ENCODE assay signal across 8 mouse cellular contexts in genomic region chr7:109518838-109519696, GRCm38 (mm10). TPM values are rescaled to one million over a fixed set of nuclear protein-coding genes. Genes with fewer than 3 reads are reported as not detected.
A peak's percentile ranks its signal among the peaks of the same experiment; 100 is the strongest.
DNase-seq lines count a peak whose midpoint lies in the region; ATAC-seq and TF ChIP-seq lines count a peak whose summit lies in the region.

Gene Rpl27a, plus strand, starts transcription at chr7:109519147.

- H3K9me3 ChIP-seq in embryonic facial prominence, embryonic 13.5 days: no peaks in the 10 kb centered on the region
- H3K9me3 ChIP-seq in limb, embryonic 12.5 days: no peaks in the 10 kb centered on the region
- no peaks in the 10 kb centered on the region for H3K9me3 ChIP-seq in midbrain, embryonic 15.5 days

- H3K4me1 ChIP-seq in embryonic facial prominence, embryonic 13.5 days: peaks cover 32% of the 10 kb centered on the region
- peaks cover 9% of the 10 kb centered on the region; the same call in 1 of the 2 replicates for H3K4me1 ChIP-seq in kidney, adult 2 months (ENCODE audit: control insufficient read depth, insufficient read depth, low read length)
- peaks cover 16% of the 10 kb centered on the region for H3K4me1 ChIP-seq in limb, embryonic 12.5 days (replicated peaks)
- peaks cover 27% of the 10 kb centered on the region for H3K4me1 ChIP-seq in midbrain, embryonic 15.5 days
- H3K4me1 ChIP-seq in spleen, adult 2 months (ENCODE audit: control insufficient read depth, insufficient read depth, insufficient read length): no peaks in the 10 kb centered on the region; the same call in 1 of the 2 replicates

- 0 out of 2 replicates have a peak, but pooled peaks have one; percentile 3 for TF ChIP-seq CTCF in kidney, adult 2 months (conservative IDR thresholded peaks at IDR 0.05; ENCODE audit: insufficient read depth, insufficient read length, low read depth, low read length)
- no peak for TF ChIP-seq CTCF in spleen, adult 2 months (IDR thresholded peaks at IDR 0.05; ENCODE audit: extremely low read depth, insufficient read depth, insufficient read length, insufficient replicate concordance)

- peak within 1 kb of the TSS; percentile 100 for H3K9ac ChIP-seq in embryonic facial prominence, embryonic 13.5 days
- peak within 1 kb of the TSS; percentile 98 for H3K9ac ChIP-seq in limb, embryonic 12.5 days (replicated peaks)
- H3K9ac ChIP-seq in midbrain, embryonic 15.5 days: peak within 1 kb of the TSS; percentile 100

- peak; percentile 73 for TF ChIP-seq POLR2A in kidney, adult 2 months (IDR thresholded peaks at IDR 0.05; ENCODE audit: low read depth, low read length)
- peak; percentile 88 for TF ChIP-seq POLR2A in spleen, adult 2 months (IDR thresholded peaks at IDR 0.05; ENCODE audit: low read depth, low read length)

- under 1% methylated on average over 72 of the region's 72 CpGs for WGBS in embryonic facial prominence, embryonic 13.5 days
- WGBS in kidney, adult 2 months: under 1% methylated on average over 72 of the region's 72 CpGs
- WGBS in limb, embryonic 12.5 days: under 1% methylated on average over 72 of the region's 72 CpGs
- under 1% methylated on average over 68 of the region's 72 CpGs for WGBS in midbrain, embryonic 15.5 days
- WGBS in spleen, adult 2 months: under 1% methylated on average over 71 of the region's 72 CpGs

- DNase-seq in 3134 (ENCODE audit: extremely low read depth, insufficient read length, low spot score): peak; percentile 96
- peak; percentile 99 for DNase-seq in adrenal gland, postnatal 36 days
- peak; percentile 99 for DNase-seq in heart, adult 18-20 months
- DNase-seq in kidney, adult 2 months: peak; percentile 99
- DNase-seq in spleen, adult 2 months (ENCODE audit: low read depth in 1 of 2, low spot score in 2 of 2): peak; percentile 94 to 98

- H3K27ac ChIP-seq in embryonic facial prominence, embryonic 13.5 days: peak within 1 kb of the TSS; percentile 98
- peak within 1 kb of the TSS; percentile 87 for H3K27ac ChIP-seq in kidney, adult 2 months (ENCODE audit: insufficient read depth, low read depth, low read length)
- peak within 1 kb of the TSS; percentile 98 for H3K27ac ChIP-seq in limb, embryonic 12.5 days
- peak within 1 kb of the TSS; percentile 92 for H3K27ac ChIP-seq in midbrain, embryonic 15.5 days
- peak within 1 kb of the TSS; percentile 92 for H3K27ac ChIP-seq in spleen, adult 2 months (ENCODE audit: insufficient read depth, low read length)

- ATAC-seq in embryonic facial prominence, embryonic 13.5 days (ENCODE audit: insufficient number of reproducible peaks, insufficient read depth, low FRiP score, low TSS enrichment, low read depth): peak; percentile 87
- peak; percentile 92 for ATAC-seq in limb, embryonic 12.5 days (ENCODE audit: insufficient number of reproducible peaks, insufficient read depth, low FRiP score, low TSS enrichment, low read depth)
- peak; percentile 96 for ATAC-seq in midbrain, embryonic 15.5 days (replicated peaks)

- no peaks in the 10 kb centered on the region for H3K27me3 ChIP-seq in embryonic facial prominence, embryonic 13.5 days
- no peaks in the 10 kb centered on the region for H3K27me3 ChIP-seq in kidney, adult 2 months (replicated peaks; ENCODE audit: control insufficient read depth, insufficient read depth, low read length)
- no peaks in the 10 kb centered on the region for H3K27me3 ChIP-seq in limb, embryonic 12.5 days
- no peaks in the 10 kb centered on the region for H3K27me3 ChIP-seq in midbrain, embryonic 15.5 days (replicated peaks)
- no peaks in the 10 kb centered on the region for H3K27me3 ChIP-seq in spleen, adult 2 months (ENCODE audit: control insufficient read depth, insufficient read depth, low read length)

- peak within 1 kb of the TSS; percentile 94 for H3K4me3 ChIP-seq in embryonic facial prominence, embryonic 13.5 days
- peak within 1 kb of the TSS; percentile 88 for H3K4me3 ChIP-seq in kidney, adult 2 months (ENCODE audit: insufficient read depth, low read depth, low read length)
- H3K4me3 ChIP-seq in limb, embryonic 12.5 days (replicated peaks): peak within 1 kb of the TSS; percentile 96
- peak within 1 kb of the TSS; percentile 97 for H3K4me3 ChIP-seq in midbrain, embryonic 15.5 days
- peak within 1 kb of the TSS; percentile 97 for H3K4me3 ChIP-seq in spleen, adult 2 months (ENCODE audit: extremely low read depth, insufficient read depth, insufficient read length)

- H3K36me3 ChIP-seq in embryonic facial prominence, embryonic 13.5 days: peaks cover 40% of the 10 kb centered on the region
- H3K36me3 ChIP-seq in kidney, adult 2 months (ENCODE audit: control insufficient read depth, insufficient read depth, low read length): peaks cover 3% of the 10 kb centered on the region; the same call in 1 of the 2 replicates
- H3K36me3 ChIP-seq in limb, embryonic 12.5 days: peaks cover 40% of the 10 kb centered on the region
- peaks cover 23% of the 10 kb centered on the region; the same call in 1 of the 2 replicates for H3K36me3 ChIP-seq in midbrain, embryonic 15.5 days (replicated peaks)
- peaks cover 26% of the 10 kb centered on the region for H3K36me3 ChIP-seq in spleen, adult 2 months (ENCODE audit: control insufficient read depth, insufficient read depth, low read length)

- H3K4me2 ChIP-seq in embryonic facial prominence, embryonic 13.5 days: peak within 1 kb of the TSS; percentile 90
- peak within 1 kb of the TSS; percentile 93 for H3K4me2 ChIP-seq in limb, embryonic 12.5 days
- H3K4me2 ChIP-seq in midbrain, embryonic 15.5 days: peak within 1 kb of the TSS; percentile 86

RNA-seq across cellular contexts. Expression of gene Rpl27a, which starts in this region (rescaled TPM):
- total RNA-seq in adrenal gland, postnatal 36 days (2021): 100 to 1,000 TPM; 206 to 235 TPM
- polyA plus RNA-seq in embryonic facial prominence, embryonic 13.5 days (2015; fragmentation: Nextera tagmentation; extraction: Ambion mirVana): 154 and 159 TPM in 2 replicates
- total RNA-seq in heart, adult 18-20 months (2021): 10 to 100 TPM; 93.0 to 99.0 TPM
- polyA plus RNA-seq in kidney, adult 2 months (2012; rRNA removed): 278 and 374 TPM in 2 replicates
- 137 and 139 TPM in 2 replicates for polyA plus RNA-seq in limb, embryonic 12.5 days (2016; fragmentation: Nextera tagmentation; extraction: Ambion mirVana)
- 64.4 and 67.9 TPM in 2 replicates for polyA plus RNA-seq in midbrain, embryonic 15.5 days (2015; fragmentation: Nextera tagmentation; extraction: Ambion mirVana)
- polyA plus RNA-seq in spleen, adult 2 months (2012; rRNA removed): 448 and 545 TPM in 2 replicates

Comparison
In these comparisons a context has a peak if more than half of its experiments do, and no peak if none do; other contexts are left out.
1. Peak in every context shown above with its lines: DNase-seq, ATAC-seq, H3K4me3 ChIP-seq and H3K27ac ChIP-seq.